Mouse (Mus musculus) kidney, embryonic 14.5 days (tissue): ENCODE results near the gene Kdsr. TPM values are rescaled to one million over a fixed set of nuclear protein-coding genes. Genes with fewer than 3 reads are reported as not detected.

Experiments used
- ATAC-seq: fragments of 200-750 bp; cut with Nextera tagmentation; 2 replicates; pipeline ENCODE4 v1.8.0; 2017; ENCODE audit warnings: moderate number of reproducible peaks, mild to moderate bottlenecking, moderate TSS enrichment, moderate library complexity; ENCODE audit not compliant: low FRiP score, low TSS enrichment
- H3K27ac ChIP-seq: fragments of 300-500 bp; sonication (generic); 2 replicates; pipeline ENCODE4 v1.5.1; 2014; ENCODE audit warnings: low read depth, mild to moderate bottlenecking, low read length, moderate library complexity, mixed read lengths
- H3K27me3 ChIP-seq: fragments of 300-500 bp; sonication (generic); 2 replicates; pipeline ENCODE4 v1.6.1; 2014; ENCODE audit warnings: mild to moderate bottlenecking, low read length; ENCODE audit not compliant: control insufficient read depth, insufficient read depth
- H3K36me3 ChIP-seq: fragments of 300-500 bp; sonication (generic); 2 replicates; pipeline ENCODE4 v1.6.1; 2014; ENCODE audit warnings: low read length, mixed read lengths; ENCODE audit not compliant: control insufficient read depth, insufficient read depth
- H3K4me1 ChIP-seq: fragments of 300-500 bp; sonication (generic); 2 replicates; pipeline ENCODE4 v1.6.1; 2014; ENCODE audit warnings: low read length, mixed read lengths; ENCODE audit not compliant: control insufficient read depth, insufficient read depth
- H3K4me2 ChIP-seq: fragments of 300-500 bp; sonication (generic); replicated peaks from 2 replicates; pipeline ENCODE4 v1.6.1; 2014; ENCODE audit warnings: low read depth, mild to moderate bottlenecking, low read length
- H3K4me3 ChIP-seq: fragments of 300-500 bp; sonication (generic); 2 replicates; pipeline ENCODE4 v1.5.1; 2014; ENCODE audit warnings: mild to moderate bottlenecking, low read length
- H3K9ac ChIP-seq: fragments of 300-500 bp; sonication (generic); 2 replicates; pipeline ENCODE4 v1.6.1; 2014; ENCODE audit warnings: low read depth, mild to moderate bottlenecking, low read length, moderate library complexity
- H3K9me3 ChIP-seq: fragments of 300-500 bp; sonication (generic); 2 replicates; pipeline ENCODE4 v1.6.1; 2016; ENCODE audit warnings: low read length; ENCODE audit not compliant: control insufficient read depth
- WGBS: fragments of 180-500 bp; shearing (Covaris S2); extraction: QIAGEN DNeasy Blood & Tissue Kit; methylation state at CpG from one replicate; pipeline ENCODE4 v1.1.7; 2014; 5-methylcytosine and 5-hydroxymethylcytosine counted together
- polyA plus RNA-seq: library from polyadenylated mRNA; unstranded; fragments of >200 nt; fragmentation: Nextera tagmentation; extraction: Ambion mirVana; gene quantifications from 2 replicates; pipeline ENCODE4 v1.2.1, GENCODE M21; 2014

Gene Kdsr
- polyA plus RNA-seq, 1 experiment from 2014 or later, result 14.8 TPM

DNA sequence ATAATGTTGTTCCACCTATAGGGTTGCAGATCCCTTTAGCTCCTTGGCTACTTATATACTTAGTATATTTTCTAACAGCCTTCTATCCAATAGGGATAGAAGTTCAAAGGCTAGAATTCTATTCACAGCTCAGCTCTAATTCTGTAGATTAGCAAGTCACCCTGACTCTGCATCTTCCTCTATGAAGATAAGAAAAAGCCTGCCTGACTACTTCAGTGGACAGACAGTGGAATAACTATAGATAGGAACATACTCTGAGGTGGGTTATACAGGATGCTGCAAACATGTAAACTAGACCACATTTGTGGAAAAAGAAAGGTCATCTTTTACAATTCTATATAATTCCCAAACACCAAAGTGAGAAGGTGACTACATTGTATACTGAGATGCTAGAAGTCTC, 66.9 kb downstream of the Kdsr start:
- no peak overlapping the region for H3K9ac ChIP-seq
- no peak overlapping the region for H3K4me2 ChIP-seq
- peaks cover 1% of the 10 kb centered on the region; the same call in 1 of the 2 replicates for H3K4me1 ChIP-seq
- H3K27ac ChIP-seq, result no peak overlapping the region
- no peaks in the 10 kb centered on the region for H3K27me3 ChIP-seq
- no peak overlapping the region for H3K4me3 ChIP-seq
- ATAC-seq, result no peak
- H3K36me3 ChIP-seq, result no peaks in the 10 kb centered on the region; the same call in 1 of the 2 replicates
- H3K9me3 ChIP-seq, result no peaks in the 10 kb centered on the region

DNA sequence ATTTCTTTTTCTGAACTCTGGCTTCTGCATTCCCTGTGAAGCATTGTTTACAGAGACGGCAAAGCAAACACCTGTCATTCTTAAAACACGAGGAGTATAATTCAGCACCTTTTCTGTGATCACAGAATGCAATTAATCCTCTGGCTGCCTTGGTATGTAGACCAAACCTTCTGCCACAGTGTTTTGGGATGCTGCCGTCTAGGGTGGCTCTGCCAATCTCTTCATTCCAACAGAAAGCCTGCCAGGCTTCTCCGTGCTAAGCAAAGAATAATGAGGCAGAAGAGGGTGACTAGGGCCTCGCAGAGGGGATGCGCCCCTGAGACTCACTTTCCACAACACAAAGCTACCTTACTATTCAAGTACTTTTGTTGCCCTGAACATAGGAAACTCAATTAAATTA, 68.6 kb downstream of the Kdsr start:
- peaks cover 8% of the 10 kb centered on the region; the same call in 1 of the 2 replicates for H3K4me1 ChIP-seq
- ATAC-seq, result no peak
- WGBS, result 80% methylated on average over 6 of the region's 6 CpGs

DNA sequence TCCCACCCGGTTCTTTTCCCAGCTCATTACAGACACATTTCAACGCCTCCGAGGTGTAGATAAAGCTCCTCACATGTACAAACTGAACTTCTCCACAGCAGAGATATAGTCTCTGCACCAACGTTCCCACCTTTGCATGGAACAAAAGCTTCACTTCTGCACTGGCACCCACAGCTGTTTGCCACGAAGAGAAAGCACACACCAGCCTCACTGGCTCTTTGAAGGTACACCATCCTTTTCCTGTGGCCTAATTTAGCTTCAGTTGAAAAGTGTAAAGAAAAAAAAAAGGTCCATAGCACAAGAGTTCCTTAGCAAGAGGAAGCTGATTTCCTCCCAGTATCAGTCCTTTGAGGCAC, 71.4 kb downstream of the Kdsr start:
- Histone ChIP-seq H3K36me3 (no peaks in the 10 kb centered on the region), H3K4me2 (peak overlapping the region; percentile 1; the same call in 1 of the 2 replicates), H3K9ac (no peak overlapping the region; the same call in 1 of the 2 replicates), H3K27ac (peak overlapping the region; percentile 65; the same call in 1 of the 2 replicates), H3K4me1 (peaks cover 8% of the 10 kb centered on the region; the same call in 1 of the 2 replicates), H3K9me3 (no peaks in the 10 kb centered on the region), H3K27me3 (no peaks in the 10 kb centered on the region), H3K4me3 (no peak overlapping the region)
- 34% methylated on average over 5 of the region's 5 CpGs for WGBS
- ATAC-seq, result no peak

More for the DNA sequence above, 68.6 kb downstream of the Kdsr start:
- no peaks in the 10 kb centered on the region for H3K9me3 ChIP-seq
- no peak overlapping the region for H3K4me2 ChIP-seq
- H3K4me3 ChIP-seq, result no peak overlapping the region
- H3K27me3 ChIP-seq, result no peaks in the 10 kb centered on the region
- H3K36me3 ChIP-seq, result no peaks in the 10 kb centered on the region; the same call in 1 of the 2 replicates
- H3K9ac ChIP-seq, result no peak overlapping the region
- H3K27ac ChIP-seq, result no peak overlapping the region

DNA sequence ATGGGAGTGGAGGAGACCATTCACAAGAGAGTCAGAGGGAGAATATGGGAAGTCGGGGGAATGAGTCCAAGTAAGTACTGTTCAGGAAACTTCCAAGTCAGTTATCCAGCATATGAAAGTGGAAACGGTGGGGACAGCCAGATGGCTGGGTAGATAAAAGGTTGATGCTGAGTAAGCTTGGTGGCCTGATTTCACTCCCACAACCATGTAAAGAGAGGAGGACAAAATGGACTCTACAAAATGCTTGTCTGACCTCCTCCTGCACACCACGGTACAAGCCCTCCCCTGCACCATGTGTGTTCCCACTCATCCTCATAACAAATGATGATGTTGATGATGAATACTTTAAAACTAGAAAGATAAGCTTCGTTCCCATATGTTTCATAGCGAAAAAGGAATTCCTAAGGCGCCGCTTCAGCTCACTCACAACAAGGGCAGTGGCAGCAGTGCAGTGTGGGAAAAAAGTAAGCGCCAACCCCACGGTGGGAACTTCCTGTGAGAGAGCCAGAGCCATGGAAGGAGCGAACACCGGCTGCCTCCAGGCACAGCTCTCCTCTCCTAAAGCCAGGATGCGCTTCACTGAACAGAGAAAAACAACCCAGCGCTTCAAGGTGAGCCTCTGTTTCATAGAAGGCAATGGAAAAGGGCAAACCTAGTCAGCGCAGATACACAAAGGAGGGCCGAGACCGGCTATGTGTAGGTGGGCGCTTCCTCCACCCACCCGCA, 71.9 kb downstream of the Kdsr start:
- Histone ChIP-seq H3K4me3 (no peak overlapping the region), H3K9me3 (no peaks in the 10 kb centered on the region), H3K4me2 (peak overlapping the region; percentile 1; the same call in 1 of the 2 replicates), H3K27me3 (no peaks in the 10 kb centered on the region), H3K27ac (peak overlapping the region; percentile 65; the same call in 1 of the 2 replicates), H3K9ac (no peak overlapping the region), H3K36me3 (no peaks in the 10 kb centered on the region), H3K4me1 (peaks cover 8% of the 10 kb centered on the region; the same call in 1 of the 2 replicates)
- peak; percentile 88 for ATAC-seq
- WGBS, result 49% methylated on average over 18 of the region's 18 CpGs

DNA sequence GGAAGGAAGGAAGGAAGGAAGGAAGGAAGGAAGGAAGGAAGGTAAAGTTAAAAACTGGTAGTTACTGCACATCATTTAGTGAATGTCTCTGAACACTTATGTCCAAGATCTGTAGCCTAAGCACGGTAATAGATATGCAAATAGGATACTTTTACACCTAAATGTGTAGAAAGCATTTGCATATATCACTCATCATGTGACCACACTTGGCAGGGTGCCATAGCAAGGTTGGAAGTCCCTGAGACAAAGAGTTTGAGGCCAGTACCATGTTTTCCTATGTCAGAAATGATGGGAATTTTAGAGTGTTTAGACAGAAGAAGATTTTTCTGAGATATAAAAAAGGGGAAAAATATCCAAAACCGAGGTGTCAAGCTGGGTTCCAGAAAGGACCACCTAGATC, 73.8 kb downstream of the Kdsr start:
- peaks cover 8% of the 10 kb centered on the region; the same call in 1 of the 2 replicates for H3K4me1 ChIP-seq
- H3K9me3 ChIP-seq, result no peaks in the 10 kb centered on the region
- H3K4me2 ChIP-seq, result no peak overlapping the region
- WGBS, result 78% methylated on average over 2 of the region's 2 CpGs
- H3K9ac ChIP-seq, result no peak overlapping the region
- H3K4me3 ChIP-seq, result no peak overlapping the region
- no peaks in the 10 kb centered on the region for H3K27me3 ChIP-seq
- no peak overlapping the region for H3K27ac ChIP-seq
- ATAC-seq, result no peak
- H3K36me3 ChIP-seq, result no peaks in the 10 kb centered on the region

DNA sequence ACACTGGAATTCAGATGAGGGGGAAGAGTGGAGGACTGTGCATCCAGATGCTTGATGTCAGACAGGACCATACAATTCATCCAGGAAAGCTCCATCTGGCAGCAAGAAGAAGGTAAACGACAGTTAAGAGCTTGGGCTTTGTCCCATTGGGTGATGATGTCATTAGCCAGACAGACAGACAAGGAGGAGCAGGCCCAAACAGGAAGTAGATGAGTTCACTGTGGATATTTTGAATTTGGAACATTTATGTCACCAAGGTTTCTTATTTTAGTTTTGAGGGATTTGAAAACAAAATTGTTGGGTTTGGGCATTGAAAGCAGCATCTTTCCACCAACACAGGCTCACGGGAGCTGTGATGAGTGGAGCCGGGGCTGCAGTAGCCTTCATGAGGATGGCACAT, 75.0 kb downstream of the Kdsr start:
- Histone ChIP-seq H3K36me3 (no peaks in the 10 kb centered on the region), H3K27ac (no peak overlapping the region), H3K4me1 (peaks cover 8% of the 10 kb centered on the region; the same call in 1 of the 2 replicates), H3K27me3 (no peaks in the 10 kb centered on the region), H3K4me3 (no peak overlapping the region), H3K9me3 (no peaks in the 10 kb centered on the region), H3K9ac (no peak overlapping the region), H3K4me2 (no peak overlapping the region)
- ATAC-seq, result no peak
- 74% methylated on average over 3 of the region's 3 CpGs for WGBS

DNA sequence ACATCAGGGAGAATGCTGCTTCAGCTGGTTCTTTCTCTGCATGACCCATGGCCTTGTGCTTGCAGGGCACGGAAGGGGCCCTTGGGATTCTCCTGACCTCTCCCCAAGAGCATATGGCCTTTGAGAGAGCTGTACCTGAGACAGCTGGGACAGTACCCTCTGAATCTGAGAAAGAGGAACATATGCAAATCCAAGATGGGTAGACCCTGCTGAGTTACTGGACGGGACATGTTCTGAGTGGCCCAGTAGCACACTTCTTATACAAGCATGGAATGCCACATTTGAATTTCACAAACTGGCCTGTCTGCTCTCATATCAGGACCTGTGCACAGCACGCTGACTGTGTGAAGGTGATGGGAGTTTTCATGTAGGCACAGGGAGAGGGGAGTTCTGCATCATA, 76.7 kb downstream of the Kdsr start:
- no peaks in the 10 kb centered on the region for H3K9me3 ChIP-seq
- H3K27me3 ChIP-seq, result no peaks in the 10 kb centered on the region
- H3K9ac ChIP-seq, result no peak overlapping the region
- no peaks in the 10 kb centered on the region for H3K36me3 ChIP-seq
- 70% methylated on average over 3 of the region's 3 CpGs for WGBS
- H3K27ac ChIP-seq, result no peak overlapping the region
- H3K4me1 ChIP-seq, result peaks cover 8% of the 10 kb centered on the region; the same call in 1 of the 2 replicates
- no peak overlapping the region for H3K4me3 ChIP-seq
- no peak for ATAC-seq
- no peak overlapping the region for H3K4me2 ChIP-seq

DNA sequence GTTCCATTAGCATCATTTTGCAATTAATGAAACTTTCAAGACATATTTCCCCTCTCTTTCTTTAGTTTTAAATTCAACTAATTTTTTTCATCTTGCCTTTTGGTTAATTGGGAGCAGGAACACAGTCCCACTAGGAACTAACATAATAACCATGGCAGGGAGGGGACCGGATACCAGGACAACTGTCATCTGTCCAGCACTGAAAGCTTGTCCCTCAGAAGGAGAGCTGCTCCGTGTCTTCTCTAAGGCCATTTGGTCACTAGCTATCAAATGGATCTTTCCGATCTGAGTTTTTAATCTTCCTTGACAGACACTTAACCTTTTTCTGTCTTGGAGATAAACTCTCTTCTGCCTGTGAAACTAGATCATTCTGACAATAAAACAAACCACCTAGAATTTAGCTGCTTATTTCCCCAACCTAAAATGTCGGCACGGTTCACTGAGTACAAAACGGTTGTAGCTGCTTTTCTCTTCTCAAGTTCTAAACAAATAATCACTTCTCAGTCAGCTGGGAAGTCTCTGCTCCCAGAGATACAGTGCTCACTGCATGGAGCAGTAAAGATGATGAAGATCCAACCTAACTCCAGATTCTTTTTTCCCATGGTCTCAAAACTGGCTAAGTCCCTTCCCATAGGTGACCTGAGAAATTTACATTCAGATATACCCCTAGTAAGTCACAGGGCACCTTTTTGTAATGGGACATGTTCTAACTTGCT, 79.6 kb downstream of the Kdsr start:
- no peak overlapping the region for H3K4me3 ChIP-seq
- H3K27me3 ChIP-seq, result no peaks in the 10 kb centered on the region
- no peak overlapping the region for H3K4me2 ChIP-seq
- no peaks in the 10 kb centered on the region for H3K4me1 ChIP-seq
- WGBS, result 15% methylated on average over 6 of the region's 6 CpGs
- no peaks in the 10 kb centered on the region for H3K9me3 ChIP-seq
- no peaks in the 10 kb centered on the region for H3K36me3 ChIP-seq
- ATAC-seq, result peak; percentile 70
- no peak overlapping the region for H3K9ac ChIP-seq
- H3K27ac ChIP-seq, result no peak overlapping the region

DNA sequence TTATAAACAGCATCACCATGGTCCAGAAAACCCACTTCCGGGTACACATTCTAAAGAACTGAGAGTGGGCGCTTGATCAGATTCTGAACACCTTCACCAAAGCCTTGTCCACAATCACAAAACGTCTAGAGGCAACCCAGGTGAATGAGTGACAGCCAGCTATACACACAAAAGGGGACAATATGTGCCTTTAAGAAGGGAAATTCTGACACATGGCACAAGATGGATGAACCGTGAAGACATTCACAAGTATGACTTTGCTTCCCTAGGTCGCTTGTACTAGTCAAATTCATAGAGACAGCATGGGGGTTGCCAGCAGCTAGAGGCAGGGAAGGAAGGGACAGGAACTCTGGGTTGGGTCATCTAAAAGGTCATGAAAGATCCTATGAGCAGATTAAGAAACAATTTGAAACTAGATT, 81.5 kb downstream of the Kdsr start:
- Histone ChIP-seq H3K27me3 (no peaks in the 10 kb centered on the region), H3K4me3 (no peak overlapping the region), H3K4me2 (no peak overlapping the region), H3K9ac (no peak overlapping the region), H3K4me1 (no peaks in the 10 kb centered on the region), H3K27ac (no peak overlapping the region), H3K9me3 (no peaks in the 10 kb centered on the region), H3K36me3 (no peaks in the 10 kb centered on the region)
- no peak for ATAC-seq
- 65% methylated on average over 5 of the region's 5 CpGs for WGBS
